Mouse (Mus musculus): ENCODE measurements around the gene Kansl1.
A peak's percentile ranks its signal among the peaks of the same experiment; 100 is the strongest.

Gene Kansl1

DNA sequence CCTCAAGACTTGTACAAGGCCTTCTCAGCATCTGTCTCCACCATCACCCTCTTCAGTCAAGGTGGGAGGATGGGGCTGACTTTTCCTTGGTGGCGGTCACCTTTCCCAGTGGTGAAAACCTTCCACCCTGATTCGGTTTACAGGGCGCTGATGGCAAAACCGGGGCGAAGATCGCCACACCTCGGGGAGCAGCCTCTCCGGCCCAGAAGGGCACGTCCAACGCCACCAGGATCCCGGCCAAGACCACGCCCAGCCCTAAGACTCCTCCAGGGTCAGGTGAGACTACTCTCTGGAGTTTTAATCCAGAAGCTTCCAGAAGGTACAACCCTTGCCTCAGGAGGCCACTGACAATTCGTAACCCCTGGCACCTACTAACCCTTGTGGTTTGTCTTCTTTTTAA is 162.2 kb downstream of the Kansl1 start:
- DNase-seq (ENCODE audit: low read depth), result no peak

DNA sequence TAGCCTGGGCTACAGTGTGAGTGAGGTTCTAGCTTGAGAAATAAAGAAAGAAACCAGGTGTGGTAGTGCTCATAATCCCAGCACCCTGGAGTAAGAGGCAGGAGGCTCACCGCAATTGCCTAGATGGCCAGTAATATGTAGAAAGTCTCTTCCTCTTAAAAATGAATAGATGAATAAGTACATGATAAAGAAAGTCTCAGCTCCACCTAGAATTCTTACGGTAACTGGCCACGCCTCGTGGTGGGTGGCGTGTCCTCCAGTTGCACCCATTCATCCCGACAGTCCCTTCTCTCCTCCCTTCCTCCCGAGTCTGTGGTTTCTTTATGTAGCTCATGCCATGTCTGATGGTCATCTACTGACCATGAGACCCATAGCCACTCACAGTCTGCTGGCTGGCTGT is 162.9 kb downstream of the Kansl1 start:
- no peak for DNase-seq (ENCODE audit: low read depth)

DNA sequence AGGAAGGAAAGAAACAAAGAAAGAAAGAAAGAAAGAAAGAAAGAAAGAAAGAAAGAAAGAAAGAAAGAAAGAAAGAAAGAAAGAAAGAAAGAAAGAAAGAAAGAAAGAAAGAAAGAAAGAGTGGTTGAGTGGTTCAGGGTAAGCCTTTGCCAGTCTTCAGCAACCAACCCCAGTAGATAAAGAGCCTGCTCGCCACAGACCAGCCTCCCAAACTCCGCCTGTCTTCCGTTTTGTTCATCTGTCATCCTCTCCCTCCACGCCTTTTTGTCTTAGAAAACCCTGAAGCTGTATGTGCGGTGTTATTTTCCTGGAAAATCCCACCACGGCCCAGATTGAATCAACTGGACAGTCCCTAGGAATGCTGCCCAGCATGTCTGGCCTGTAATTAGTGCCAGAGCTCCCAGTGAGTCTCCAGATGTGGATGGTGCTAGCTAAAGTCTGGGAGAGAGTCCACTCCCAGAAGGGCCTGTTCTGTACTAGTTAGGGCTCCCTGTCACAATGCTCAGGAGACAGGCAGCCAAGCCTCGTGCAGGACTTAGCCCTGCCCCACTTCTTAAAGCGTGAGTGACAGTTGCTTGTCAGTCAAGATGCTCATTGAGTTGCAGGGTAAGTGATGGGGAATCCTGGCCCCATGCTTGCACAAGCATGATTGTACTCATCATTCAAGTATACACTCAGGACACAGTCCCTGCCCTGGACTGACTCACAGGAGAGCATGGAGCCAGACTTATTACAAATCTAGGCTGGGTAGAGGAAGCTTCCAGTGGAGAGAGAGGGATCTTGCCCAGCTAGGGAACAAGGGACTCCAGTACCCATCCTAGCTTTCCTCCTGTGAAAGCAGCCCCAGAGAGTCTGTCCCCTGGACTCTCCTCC is 165.3 kb downstream of the Kansl1 start:
- DNase-seq (ENCODE audit: low read depth), result no peak

DNA sequence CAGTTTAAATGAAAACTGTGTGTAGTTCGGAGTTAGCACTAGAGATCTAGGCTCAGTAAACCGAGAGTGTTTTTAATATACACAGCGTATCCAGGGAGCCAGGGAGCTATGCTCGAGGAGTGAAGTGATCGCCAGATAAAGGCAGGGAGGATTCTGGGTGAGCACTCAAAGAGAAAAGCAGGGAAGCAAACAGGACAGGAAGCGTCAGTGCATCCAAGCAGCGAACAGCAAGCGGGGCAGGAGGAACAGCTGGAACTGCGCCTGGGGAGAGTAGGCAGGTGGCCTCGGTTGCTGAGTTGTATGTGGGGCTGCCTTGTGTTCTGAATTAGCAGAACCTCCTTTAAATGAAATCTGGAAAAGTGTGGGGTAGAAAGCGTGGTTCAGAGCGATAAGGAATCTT is 166.0 kb downstream of the Kansl1 start:
- no peak for DNase-seq (ENCODE audit: low read depth)

DNA sequence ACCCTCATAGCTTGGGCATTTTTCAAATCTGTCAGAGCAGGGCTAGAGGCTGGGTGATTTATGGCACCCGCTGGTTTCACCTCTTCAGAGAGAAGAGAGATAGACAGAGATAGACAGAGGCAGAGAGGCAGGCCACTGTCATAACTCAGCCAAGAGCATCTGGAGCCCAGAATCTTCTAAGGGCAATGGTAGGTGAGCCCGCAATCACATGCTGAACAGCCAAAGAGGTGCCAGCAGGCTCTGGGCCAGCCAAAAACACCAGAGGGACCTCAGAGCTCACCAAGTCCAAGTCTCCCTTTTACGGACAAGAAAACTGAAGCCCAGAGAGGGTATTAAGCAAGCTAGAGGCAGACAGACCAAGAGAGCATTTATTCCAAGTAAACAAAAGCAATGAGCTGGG is 171.0 kb downstream of the Kansl1 start:
- DNase-seq (ENCODE audit: low read depth), result no peak

DNA sequence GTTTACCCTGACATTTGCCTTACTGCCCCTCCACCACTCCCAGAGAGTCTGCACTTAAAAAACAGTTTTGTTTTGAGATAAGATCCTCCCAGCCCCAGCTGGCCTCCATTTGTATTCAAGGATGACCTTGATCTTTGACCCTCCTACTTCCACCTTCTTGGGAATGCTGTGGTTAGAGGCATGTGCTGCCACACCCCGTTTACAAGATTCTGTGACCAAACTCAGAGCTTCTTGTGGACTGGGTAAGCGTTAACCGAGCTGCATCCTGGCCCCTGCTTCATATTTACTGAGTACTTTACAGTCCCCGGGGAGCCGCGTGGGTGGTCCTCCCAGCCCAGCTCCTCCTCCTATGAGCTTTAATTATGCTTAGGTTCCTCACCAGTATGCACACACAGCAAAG is 173.0 kb downstream of the Kansl1 start:
- DNase-seq (ENCODE audit: low read depth), result no peak

DNA sequence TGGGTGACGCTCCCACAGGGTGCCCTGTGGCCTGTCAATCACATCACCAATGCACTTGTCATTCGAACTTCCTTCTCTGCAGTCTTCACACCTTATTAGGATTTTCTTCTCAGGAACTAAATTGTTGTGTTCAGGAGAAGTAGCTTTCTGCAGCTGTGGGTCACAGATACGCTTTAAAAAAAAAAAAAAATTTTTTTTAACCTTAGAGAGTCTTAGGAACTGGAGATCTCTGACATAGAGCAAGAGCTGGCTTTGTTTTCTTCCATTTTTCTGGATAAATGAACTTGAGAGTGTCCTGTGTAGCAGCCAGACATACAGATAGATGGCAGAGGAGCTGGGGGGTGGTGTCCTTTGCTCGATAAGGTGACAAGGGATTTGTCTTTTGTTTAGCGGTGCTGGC is 173.5 kb downstream of the Kansl1 start:
- no peak for DNase-seq (ENCODE audit: low read depth)

DNA sequence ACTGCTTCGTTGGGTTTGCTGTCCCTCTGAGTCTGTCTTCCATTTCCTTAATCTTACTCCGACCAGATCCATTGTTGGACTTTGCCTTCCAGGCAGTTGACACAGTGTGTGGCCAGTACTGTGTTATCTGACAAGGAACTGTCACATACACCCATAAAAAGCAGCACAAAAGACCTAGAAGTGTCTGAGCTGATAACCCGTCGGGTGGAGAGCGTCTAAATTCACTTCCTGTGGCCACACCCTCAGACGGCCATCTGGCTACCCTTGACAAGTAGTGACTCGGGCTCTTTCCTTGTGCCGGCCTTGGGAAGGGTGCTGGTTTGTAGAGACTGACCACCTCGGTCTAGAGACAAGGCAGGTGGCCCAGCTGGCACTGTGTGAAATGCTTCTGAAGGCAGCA is 175.4 kb downstream of the Kansl1 start:
- no peak for DNase-seq (ENCODE audit: low read depth)

DNA sequence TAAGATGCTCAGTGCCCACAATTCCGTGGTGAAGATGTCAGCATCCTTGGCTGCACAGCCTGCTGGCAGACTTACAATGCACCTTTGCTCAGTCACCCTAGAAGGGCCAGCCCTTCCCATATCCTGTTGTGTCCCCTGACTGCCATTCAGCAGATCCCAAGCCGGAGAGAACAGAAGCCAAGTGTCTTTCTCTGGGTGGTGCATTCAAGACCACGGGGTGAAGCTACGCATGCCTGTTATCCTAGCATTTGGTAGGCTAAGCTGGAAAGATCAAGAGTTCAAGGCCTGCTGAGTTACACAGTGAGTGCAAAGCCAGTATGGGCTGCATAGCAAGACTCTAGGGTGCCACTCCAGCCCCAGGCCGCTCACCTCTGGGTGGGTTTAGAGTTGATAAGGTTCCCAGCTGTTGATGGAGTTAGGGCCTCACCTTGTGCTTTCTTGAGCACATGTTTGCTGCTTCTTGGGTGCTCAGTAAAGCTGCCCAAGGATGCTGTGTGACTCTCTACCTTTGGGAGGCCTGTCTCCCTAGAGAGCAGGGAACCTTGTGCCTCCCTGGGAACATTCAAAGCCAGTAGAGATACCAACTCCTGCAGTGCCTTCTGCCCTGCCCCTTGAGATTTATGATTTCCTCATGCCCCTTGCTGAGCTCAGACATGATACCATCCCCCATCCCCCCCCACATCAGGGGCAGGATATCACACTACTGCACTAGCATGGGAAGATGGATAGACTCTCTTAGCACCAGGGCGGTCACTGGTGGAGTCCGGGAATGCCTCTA is 176.0 kb downstream of the Kansl1 start:
- no peak for DNase-seq (ENCODE audit: low read depth)

DNA sequence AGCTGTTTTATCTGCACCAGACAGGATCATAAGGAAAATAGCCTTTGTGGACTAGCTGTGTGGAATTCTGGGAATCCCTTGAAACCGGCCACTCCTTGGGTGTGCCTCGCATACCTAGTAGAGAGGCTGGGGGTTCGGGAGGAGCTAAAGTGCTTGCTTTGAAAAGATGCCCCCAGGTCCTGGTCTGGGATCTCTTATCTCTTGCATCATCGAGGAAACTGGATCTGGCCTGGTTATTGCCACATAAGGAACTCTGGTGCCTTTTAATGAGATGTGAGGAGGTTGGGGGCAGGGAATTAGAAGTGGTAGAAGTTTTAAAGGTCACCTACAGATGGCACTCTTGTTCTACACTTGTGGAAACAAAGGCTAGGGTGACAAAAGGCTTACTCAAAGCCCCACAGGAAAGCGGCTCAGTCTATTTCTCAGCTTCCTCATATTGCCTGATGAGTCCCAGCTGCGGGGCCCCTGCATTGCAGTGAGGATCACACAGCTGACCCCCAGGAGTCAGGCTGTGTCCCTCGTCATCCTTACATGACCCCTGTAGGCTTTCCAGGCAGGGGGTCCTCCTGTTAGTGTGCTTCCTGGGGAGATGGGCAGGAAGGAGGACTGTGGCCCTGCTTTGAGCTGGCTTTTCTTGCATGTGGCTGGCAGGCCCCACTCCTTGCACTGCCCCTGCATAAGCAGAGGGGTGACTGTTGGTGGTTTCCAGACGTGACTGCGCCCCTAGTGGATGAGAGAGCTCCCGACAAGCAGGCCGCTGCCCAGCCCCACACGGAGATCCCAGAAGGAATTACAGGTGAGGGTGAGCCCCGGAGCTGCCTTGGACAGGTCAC is 179.2 kb downstream of the Kansl1 start:
- peak; percentile 64 for DNase-seq (ENCODE audit: low read depth)

DNA sequence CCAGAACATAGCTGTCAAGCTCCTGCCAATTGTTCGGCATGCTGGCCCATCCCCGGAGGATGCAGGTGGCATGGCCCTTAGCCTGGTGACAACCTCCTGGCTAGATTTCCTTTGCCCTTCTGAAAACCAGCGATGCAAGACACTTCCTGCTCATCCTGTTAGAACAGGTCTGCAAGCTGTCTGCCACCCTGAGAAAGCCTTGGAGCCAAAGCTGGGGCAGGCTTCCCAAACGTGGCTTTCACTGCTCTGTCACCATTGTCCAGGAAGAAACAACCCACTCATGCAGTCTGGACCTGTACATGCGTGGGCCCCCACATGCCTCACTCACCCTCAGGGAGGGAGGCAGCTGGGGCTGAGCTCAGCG is 179.8 kb downstream of the Kansl1 start:
- no peak for DNase-seq (ENCODE audit: low read depth)

DNA sequence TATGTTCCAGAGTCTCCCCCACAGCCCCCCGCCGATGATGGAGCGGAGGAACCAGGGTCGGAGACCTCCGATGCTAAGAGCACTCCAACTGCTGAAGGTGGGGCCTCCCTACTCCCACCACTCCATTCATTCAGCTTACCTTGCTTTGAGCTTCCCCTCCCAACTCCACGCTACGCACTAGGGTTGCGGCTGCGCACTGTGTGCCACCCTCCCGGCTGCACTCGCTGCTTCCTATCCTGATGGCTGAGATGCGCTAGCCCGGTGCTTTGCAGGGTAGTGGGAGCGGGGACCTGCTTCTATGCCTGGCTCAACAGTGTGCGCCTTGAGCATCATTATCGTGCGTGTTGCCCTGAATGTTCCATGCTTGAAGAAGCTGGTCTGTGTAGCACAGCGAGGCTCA is 181.5 kb downstream of the Kansl1 start:
- DNase-seq (ENCODE audit: low read depth), result no peak

All from c-Kit-positive CD71-negative TER-119-negative erythroid progenitor cells, embryonic 14.5 days (primary cell).